Mouse (Mus musculus) heart, postnatal 4 days (tissue): Measurements from ENCODE around the gene Rhog. TPM values are rescaled to one million over a fixed set of nuclear protein-coding genes. Genes with fewer than 3 reads are reported as not detected.

ENCODE experiments used
- DNase-seq: peaks from one replicate; pipeline ENCODE4 v3.0.0; 2021
- total RNA-seq, 2 experiments: library from RNA; stranded (reverse); gene quantifications; 2 replicates each; pipeline ENCODE4 v1.2.3; 2021

Rhog gene
- total RNA-seq, 2 experiments from 2014 or later = 37.0 to 39.2 TPM

DNA sequence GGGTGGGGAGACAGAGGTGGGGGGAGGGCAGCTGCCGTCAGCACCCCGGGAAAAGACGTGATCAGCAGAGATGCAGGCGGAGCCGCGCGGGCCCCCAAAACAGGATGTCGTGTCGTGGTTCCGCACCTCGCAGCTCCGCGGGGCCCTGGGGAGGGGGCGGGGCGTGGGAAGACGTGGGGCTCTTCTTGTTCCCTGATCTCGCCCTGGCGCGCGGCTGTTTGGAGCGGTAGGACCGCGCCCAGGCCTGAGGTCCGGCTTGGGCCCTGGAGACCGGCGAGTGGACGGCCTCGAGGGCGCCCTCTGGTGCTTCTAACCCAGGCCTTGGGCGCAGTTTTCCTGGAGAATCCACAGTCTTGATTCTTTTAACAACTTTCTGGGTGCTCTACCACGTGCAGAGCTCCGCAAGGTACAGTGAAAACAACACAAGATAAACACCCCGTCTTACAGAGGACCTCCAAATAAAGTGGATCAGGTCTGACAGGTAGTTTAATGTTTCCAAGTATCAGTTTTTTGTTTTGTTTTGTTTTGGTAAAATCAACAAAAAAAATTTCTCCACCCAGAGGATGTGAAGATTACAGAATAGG is 5.1 kb downstream of the Rhog start:
- peak; percentile 94 for DNase-seq

DNA sequence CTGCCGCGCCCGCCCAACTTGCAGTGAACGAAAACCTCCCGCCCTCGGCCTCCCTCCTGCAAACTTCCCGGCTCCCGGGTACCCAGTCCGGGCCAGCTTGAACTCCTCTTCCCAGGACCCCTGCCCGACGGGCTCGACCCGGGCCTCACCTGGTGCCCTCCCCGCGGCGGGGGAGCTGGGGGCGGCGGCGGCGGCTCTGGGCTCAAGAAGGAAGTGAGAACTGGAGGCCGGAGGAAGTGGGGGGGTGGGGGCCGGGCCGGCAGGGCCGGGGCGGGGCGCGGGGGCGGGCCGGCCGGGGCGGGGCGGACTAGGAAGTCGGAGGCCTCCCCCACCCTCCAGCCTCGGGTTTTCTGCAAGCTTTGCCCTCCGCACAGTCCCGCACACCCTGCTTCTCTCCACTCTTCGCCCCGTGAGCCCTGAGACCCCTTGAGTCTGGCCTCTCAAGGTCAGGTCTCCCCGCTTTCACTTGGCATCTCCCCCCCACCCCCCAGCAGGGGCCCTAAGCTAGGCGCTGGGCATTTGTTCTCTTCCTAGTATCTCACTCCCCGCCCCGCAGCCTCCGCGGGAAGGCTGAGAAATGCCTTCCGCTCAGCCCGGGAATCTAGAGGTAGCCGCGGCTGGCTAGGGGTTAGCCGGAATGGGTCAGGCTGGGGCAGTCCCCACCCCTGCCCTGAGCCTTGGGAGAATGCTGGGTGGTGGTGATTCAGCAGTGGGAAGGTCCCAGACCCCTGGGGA is 5.8 kb downstream of the Rhog start:
- DNase-seq = peak; percentile 76

DNA sequence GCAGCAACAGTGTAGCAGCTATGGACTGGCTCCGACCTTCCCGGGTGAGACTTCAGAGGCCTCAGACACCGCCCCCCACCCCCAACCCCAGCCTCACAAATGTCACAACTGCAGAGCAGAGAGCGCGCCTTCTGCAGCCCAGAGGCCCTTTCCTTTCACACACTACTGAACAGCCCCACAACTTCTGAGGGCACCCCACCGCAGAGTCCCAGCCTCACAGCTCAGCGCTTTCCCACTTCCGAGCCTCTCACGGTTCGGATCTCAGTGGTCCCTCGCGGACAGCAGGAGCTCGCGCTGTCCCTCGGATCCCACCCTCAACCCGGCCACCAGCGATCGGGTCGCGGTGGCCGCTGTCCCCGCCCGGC is 6.3 kb downstream of the Rhog start:
- DNase-seq = no peak

DNA sequence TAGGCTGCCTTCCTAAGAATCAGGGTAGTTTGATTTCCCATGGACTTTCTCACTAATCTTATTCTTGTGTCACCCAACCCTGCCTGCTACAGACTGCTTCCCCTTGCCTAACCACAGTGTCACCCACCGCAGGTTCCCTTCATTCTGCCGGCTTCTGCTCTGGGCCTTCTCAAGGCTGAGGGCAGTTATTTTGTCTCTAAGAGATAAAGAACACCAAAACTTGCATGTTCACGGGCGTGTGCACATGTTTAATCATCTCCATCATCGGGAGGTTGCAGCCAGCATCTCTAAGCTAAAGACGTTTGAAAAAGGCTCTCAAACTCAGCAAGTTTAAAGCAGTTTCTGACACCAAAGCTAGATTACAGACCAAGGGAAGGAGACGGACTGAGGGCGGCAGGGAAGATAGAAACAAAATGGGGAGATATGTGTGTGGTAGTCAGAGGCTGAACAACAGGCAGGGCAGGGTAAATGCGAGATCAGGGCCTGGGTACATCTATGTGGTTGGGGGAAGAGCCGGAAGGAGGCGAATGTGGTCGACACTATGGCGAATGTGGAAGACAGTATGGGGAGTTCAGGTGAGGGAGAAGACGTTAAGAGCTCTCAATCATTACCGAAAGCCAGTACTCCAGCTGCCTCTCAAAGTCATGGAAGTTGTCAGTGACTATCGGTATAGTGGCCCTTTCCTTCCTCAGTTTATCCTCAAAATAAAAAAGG is 7.0 kb downstream of the Rhog start:
- no peak for DNase-seq

DNA sequence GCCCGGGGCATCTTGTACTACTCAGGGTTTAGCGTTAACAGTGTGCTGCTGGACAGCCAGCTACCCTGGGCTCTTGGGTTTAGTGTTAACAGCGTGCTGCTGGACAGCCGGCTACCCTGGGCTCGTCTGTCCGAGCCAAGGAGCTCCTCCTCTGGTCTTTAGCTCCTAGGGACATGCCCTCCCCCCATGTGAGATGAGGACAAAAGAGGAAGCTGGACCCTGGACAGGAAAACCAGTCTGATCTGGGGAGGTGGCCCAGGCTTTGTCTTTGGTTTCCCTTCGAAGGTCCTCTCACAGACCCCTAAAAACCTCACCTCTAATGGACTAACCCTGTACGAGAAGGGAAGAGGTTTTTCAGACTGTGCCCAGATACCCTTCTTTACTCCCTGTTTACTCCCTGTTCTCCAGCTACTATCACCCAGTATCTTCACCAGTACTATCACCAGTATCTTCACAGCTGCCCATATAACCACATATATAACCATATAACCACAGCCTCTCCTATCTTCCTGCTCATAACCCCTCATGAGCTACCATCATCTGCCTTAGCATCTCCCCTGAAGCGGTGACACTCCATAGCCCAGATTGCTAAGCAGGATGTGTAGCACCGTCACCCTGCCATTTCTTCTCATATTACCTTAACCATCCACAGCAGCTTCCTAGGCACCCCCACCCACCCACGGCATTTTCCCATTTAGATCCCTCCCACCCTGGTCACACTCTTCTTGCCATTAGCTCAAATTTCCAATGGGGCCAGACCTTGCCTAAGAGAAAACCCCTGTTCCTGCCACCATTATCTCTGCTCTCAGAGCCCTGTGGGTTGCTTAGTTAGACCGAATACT is 8.7 kb downstream of the Rhog start:
- peak; percentile 47 for DNase-seq

DNA sequence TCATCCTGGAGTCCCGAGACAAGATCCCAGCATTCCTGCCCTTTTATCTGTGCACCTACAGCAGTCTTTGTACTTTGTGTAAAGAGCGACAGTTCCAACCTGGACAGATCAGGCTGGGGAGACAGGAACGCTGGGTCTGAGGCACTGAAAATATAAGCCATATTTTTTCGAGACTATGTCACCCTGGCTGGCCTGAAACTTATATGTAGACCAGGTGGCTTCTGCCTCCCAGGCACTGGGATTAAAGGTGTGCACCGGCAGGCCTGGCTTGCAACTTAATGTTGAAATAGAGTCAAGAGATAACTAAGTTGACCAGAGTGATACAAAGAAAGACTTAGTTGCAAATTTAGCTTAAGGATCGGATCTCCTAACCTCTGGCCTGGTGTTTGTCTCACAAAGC is 9.6 kb downstream of the Rhog start:
- DNase-seq = no peak

DNA sequence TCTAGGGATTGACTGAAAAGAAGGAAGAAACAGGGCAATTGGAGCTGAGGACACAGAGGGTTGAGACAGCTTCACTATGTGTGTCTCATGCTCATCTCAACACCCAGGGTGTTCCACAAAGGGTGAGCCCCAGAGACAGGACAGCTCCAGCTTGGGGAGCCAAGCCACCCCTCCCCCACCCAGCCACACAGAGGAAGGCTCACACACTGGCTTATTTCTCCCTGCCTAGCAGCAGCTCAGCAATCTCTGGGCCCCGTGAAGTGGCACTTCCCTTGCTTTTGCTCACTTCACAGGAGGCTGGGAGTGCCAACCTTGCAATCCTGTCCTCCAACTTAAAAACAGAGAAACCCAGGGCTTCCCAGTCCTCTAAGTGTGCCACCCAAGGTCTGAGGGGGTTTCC is 10.1 kb downstream of the Rhog start:
- DNase-seq = peak; percentile 55

DNA sequence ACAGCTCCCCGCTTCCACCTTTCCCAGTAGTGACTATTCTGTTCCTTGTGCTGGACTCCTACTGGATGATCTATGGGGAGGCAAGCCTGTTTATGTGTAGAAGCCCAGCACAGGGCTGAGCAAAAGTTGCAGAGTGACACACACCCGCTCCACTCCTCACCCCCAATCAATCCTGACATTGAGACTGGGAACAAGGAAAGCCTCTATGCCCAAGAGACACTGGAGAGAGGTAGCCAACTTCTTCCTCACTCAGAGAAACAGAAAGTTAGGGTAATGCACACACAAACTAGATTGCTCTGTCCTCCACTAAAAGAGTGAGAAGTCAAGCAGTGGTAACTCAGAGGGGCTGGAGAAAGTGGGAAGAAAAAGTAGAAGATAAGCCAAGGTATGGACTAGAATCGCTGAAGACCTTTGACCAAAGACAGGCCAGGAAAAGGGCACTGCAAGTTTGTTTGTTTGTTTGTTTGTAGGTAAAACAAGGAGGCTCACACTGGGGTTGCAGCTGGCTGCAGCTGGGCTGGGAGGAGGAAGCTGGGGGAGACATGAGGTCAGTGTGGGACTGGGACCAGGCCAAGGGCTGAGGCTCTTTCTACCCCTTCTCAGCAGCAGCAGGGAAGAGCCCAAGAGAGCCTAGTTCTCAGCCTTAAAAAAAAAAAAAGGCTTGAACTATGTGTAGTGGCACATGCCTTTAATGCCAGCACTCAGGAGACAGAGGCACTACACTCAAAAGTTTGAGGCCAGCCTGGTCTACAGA is 10.9 kb downstream of the Rhog start:
- peak; percentile 69 for DNase-seq

DNA sequence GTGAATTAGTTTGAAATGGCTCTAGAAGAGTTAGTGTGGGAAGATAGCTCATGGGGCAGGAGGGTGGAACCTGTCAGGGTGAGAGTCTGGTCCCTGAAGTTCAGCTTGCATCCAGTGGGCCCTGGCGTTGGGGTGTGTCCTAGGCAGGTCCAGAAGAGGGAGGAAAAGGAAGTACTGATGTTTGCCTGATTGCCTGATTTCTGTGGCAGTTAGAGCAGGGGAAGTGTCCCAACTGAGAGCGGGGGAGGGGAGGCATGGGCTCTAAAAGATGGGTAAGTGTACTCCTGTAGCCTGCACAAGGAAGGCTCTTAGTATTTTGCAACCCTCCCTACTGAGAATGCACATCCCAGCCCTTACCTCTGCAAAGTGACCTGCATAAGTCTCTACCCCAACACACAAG is 12.0 kb downstream of the Rhog start:
- no peak for DNase-seq

DNA sequence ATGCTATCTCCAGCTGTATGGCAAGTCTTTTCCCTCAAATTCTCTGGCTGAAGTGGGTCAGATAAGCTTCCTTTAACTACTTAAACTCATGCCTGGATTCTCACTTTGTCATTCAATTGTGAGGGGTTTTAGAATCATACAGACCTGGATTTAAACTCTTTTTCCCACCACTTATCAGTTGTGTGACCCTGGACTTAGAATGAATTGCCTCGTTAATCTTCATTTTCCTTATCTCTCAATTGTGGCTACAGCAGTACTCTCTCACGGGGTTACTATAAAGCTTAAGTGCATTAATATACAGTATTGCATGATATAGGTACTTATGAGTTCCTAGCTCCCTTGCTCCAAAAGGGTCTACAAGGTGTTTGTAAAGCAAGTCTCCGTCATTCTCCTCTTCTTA is 12.9 kb downstream of the Rhog start:
- no peak for DNase-seq

DNA sequence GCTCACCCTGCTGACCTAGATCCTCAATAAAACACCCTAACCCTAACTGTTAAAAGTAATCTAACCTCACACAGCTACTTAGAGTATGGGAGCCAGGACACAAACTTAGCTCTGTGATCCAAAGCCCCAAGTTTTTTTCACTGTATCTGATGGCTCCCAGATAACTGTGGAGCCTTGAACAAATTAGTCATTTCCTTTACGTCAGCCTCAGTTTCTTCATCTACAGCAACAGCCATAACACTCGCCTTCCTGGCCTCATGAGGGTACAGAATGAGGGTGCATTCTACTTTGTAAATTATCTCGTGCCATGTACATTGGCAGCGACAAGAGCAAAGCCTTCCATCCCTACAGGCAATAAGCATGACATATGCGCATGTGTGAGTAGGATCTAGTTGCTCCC is 13.5 kb downstream of the Rhog start:
- no peak for DNase-seq

DNA sequence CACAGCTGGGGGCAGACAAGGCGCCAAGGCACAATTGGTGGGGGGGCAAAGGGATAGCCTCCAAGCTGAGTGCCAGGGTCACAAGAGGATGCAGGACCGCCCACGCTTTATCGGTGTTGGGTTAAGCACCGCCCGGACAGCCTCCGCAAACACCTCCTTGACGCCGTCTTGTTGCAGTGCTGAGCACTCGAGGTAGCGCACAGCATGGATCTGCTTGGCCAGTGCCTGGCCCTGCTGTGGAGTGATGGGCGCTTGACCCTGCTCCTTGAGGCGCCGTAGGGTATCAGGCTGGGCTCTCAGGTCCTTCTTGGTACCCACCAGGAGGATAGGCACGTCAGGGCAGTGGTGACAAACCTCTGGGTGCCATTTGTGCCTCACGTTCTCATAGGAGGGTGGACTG is 16.3 kb downstream of the Rhog start:
- DNase-seq = no peak

DNA sequence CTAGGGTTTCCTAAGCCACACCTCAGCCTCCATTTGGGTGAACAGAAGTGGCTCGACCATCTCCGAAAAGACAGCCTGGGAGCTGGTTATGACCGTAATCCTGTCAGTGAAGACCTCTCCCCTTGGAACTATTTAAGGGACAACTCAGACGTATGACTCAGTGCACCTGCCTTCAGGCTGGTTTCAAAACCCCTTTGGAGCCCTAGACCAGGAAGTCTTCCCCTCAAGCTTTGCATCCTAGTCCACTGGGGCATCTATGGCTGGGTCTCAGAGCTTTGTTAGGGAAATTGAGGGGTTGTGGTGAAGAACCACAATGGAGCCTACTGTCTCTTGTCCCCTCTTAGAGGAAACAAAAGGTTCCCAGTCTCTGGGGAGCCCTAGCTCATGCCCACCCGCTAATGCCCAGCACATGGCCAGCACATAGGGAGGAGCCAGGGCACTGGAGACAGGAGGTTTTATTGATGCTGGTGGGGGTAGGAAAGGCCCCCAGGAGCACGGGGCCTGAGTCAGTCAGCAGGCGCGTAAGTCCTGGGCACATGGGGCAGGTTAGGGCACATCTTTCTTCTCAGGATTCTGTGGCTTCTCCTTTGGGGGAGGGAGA is 17.1 kb downstream of the Rhog start:
- no peak for DNase-seq

DNA sequence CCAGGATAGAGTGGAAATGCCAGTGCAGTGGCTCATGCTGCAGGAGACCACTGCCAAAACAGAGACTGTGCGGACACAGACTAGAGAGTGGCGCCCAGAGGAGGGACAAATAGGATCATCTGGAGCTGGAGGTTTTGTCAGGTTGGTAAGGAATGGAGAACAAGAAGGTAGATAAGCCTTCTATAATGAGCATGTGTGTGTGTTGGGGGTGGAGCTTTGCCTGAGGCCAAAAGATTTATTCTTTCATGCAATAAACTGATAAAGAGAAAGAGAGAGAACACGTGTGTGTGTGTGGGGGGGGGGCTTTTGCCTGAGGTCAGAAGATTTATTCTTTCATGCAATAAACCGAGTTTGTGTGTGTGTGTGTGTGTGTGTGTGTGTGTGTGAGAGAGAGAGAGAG is 22.8 kb downstream of the Rhog start:
- DNase-seq = no peak

DNA sequence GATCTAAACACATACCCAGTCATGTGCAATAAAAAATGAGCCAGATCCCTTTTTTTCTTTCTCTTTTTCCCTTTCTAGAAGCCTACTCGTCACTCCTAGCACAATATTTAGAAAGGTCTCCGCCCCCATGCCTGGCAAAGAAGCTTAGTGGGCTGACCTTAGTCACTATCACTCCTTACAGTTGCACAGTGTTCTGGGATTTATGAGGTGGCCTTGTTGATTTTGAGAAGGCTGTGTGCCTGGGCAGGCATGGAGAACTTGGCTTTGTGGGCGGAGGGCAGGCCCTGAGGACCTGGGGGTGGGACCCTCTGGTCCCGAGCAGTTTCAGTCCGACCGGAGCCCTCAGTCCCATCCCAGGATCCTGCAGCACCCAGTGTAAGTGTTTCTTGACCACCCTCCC is 26.0 kb downstream of the Rhog start:
- no peak for DNase-seq

DNA sequence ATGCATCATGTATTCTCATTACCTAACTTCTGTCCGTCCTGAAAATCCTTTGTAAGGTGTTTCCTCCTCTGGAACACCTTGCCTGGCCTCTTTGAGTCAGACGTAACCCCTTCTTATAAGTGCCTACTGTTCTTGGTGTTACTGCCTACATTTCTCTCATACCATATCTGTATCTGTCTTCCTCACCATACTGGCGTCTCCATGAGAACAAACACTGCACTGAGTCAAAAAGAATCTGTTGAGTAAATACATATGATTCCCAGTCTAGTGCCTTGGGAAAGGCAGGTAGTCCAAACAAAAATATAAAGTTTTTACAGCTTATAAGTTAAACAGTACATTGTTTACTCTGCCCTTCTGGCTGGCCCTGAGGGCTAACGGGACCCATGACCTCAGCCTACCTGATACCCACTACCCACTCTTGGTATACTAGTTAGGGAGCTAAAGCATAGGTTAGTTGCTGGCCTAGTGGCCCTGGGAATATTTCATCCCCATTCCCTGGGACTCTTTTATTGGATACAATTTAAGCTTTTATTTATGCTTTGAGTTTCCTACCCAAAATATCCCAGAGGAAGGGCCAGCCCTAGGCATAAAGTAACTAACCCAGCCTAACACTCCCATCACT is 27.7 kb downstream of the Rhog start:
- DNase-seq = no peak

DNA sequence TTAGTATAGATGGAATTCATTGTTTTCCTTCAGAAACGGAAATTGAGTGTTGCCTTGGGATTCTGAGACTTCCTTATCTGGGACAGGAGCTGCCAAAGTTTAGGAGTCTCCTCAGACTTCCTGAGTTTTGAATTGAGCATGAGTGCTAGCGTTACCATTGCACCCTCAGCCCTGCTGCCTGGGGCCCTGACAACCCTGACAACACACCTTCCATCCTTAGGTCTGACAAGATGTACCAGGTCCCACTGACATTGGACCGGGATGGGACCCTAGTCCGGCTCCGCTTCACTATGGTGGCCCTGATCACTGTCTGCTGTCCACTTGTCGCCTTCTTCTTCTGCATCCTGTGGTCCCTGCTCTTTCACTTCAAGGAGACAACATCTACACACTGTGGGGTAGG is 29.8 kb downstream of the Rhog start:
- DNase-seq = no peak

DNA sequence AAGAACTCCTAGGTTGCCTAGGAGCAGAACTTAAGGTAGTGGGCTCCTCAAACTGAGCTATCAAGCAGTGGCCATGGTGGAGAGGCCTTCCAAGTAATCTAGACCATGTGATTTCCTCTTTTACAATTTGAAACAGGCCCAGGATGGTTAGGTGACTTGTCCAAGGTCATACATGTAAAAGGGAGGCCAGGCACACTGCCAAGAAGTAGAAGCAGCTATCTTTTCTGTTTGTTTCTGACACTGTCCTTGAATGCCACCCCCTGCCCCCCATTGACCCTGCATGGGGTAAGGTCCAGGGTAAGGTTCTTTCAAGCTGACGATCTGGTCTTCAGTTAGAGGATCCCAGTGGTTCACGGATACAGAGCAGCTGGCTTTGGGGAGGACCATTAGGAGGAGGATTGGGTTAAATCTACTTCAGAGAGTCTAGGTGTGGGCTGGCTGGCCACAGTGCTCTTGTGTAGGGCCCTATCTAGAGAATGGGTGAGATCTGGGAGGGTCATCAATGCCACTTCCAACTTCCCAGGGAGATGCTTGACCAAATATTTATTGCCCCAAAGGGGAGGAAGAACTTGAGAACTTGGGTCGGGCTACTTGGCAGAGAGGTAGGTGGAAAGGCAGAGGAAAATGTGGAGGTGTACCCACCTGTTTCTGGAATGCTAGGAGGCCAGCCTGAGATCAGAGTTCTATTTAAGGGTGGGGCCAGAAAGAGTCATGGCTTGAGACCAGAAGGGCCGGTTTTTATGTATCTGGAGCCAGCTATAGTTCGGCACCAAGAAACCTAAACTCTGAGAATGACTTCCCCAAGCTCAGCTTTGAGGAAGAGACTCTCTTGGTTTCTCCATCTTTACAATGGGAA is 31.7 kb downstream of the Rhog start:
- DNase-seq = peak; percentile 42

DNA sequence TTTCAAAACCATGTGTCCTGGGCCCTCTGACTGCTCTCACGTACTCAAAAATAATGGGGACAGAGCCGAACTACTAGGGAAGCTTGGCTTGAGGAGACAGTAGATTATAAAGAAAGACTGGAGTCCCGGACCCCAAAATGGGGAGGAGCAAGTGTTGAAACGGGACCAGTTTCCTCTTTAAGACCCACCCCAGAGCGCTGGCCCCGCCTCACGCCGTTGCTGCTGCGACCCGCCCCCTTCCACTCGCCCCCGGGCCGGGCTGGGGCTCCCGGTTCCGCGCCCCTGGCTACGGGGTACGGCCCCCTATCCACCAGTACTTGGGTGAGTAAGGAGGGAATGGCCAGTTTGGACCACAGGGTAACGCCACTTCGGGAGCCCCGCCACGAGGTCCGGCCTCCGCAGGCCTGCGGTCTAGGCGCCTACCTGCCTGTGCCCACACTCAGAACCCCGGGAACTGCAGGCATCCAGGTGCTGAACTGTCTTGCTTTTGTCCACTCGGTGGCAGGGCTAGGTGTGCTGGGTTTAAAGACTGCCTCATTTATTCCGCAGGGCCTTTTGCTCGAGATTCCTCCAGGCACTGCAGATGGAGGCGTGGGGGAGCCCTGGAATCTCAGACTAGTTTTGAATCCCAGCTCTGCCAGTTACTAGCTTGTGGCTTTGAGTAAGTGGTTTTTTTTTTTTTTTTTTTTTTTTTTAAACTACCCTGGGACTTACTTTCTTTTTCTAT is 32.9 kb downstream of the Rhog start:
- DNase-seq = peak; percentile 73

DNA sequence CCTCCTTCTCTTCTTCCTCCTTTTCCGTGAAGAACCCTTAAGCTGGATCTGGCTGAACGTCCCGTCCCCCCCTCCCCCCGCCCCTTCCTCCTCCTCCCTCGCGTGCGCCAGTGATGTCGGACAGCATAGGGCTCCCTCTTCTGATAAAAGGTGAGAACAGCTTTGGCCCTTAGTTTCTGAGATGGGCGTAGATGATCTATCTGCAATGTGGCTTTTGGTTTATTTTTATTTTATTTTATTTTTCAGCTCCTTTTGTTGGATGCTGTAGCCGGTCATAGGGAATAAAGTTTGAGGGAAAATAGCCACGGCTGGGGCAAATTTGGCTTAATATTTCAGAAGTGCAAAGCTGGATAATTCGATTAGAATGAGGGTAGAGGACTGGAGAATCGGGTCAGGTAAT is 33.5 kb downstream of the Rhog start:
- peak; percentile 59 for DNase-seq
